Mouse (Mus musculus) kidney, adult 2 months (tissue): Measurements from ENCODE around the gene C1ql4.

Source experiments
- CTCF ChIP-seq: fragments of 200-500 bp; conservative IDR thresholded peaks from 2 replicates; pipeline ENCODE4 v1.5.1; 2011; ENCODE audit warnings: low read depth, mild to moderate bottlenecking, control low read depth, low read length, moderate library complexity, mixed read lengths; ENCODE audit not compliant: insufficient read depth, insufficient read length
- POLR2A ChIP-seq: fragments of 200-500 bp; IDR thresholded peaks from one replicate; pipeline ENCODE4 v1.6.1; 2011; ENCODE audit warnings: low read depth, low read length, control low read depth

DNA sequence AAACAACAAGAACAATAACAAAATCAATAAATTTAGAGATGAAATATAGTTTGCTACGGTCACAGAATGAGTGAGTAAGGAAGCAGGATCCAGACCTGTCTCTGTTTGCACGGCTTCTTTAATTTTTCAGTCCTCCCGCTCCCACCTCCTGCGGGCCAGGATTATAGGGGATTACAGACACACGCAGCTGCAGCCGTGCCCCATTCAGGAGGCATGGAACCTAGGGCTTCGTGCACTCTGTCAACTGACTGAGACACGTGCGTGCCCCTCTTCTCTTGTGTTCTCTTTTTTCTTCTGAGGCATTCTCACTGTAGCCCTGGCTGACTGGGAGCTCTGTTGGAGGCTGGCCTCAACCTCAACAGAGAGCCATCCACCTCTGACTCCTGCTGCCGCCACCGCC lies 41.8 kb upstream of the C1ql4 start:
- no peak for TF ChIP-seq POLR2A
- TF ChIP-seq CTCF = no peak
